Mouse (Mus musculus): ENCODE results near the gene Lpxn.

Lpxn gene

GRCm38 (mm10) chr19:12804237-12804636 is 8.2 kb downstream of the Lpxn start:
- no peak for DNase-seq (ENCODE audit: low read depth, low spot score)

- no peak for DNase-seq (ENCODE audit: low read depth, low spot score)
Observed at GRCm38 (mm10) chr19:12805730-12806129, 9.7 kb downstream of the Lpxn start.

- no peak for DNase-seq (ENCODE audit: low read depth, low spot score)
Observed at GRCm38 (mm10) chr19:12806214-12806613, 10.2 kb downstream of the Lpxn start.

- DNase-seq (ENCODE audit: low read depth, low spot score): no peak
Observed at GRCm38 (mm10) chr19:12812644-12813364, 16.8 kb downstream of the Lpxn start.

GRCm38 (mm10) chr19:12813883-12814282 is 17.9 kb downstream of the Lpxn start:
- DNase-seq (ENCODE audit: low read depth, low spot score): no peak

GRCm38 (mm10) chr19:12818507-12818906 is 22.5 kb downstream of the Lpxn start:
- DNase-seq (ENCODE audit: low read depth, low spot score): no peak

GRCm38 (mm10) chr19:12820383-12820782 is 24.4 kb downstream of the Lpxn start:
- DNase-seq (ENCODE audit: low read depth, low spot score): peak; percentile 47

GRCm38 (mm10) chr19:12824549-12824948 is 28.6 kb downstream of the Lpxn start:
- DNase-seq (ENCODE audit: low read depth, low spot score): no peak

- no peak for DNase-seq (ENCODE audit: low read depth, low spot score)
Observed at GRCm38 (mm10) chr19:12830823-12831430, 34.9 kb downstream of the Lpxn start.

- DNase-seq (ENCODE audit: low read depth, low spot score): no peak
Observed at GRCm38 (mm10) chr19:12831559-12831958, 35.6 kb downstream of the Lpxn start.

- DNase-seq (ENCODE audit: low read depth, low spot score): no peak
Observed at GRCm38 (mm10) chr19:12833625-12834024, 37.6 kb downstream of the Lpxn start.

GRCm38 (mm10) chr19:12838507-12838906 is 42.5 kb downstream of the Lpxn start:
- DNase-seq (ENCODE audit: low read depth, low spot score): no peak

- DNase-seq (ENCODE audit: low read depth, low spot score): no peak
Observed at GRCm38 (mm10) chr19:12846382-12846781, 50.4 kb downstream of the Lpxn start, which contains the start of gene Gm5244. Gene Gm5244, plus strand, starts transcription at chr19:12846682.

- no peak for DNase-seq (ENCODE audit: low read depth, low spot score)
Observed at GRCm38 (mm10) chr19:12856983-12857382, 61.0 kb downstream of the Lpxn start, which contains the start of gene Olfr1444. Gene Olfr1444, plus strand, starts transcription at chr19:12857283.
